Mouse (Mus musculus) thymus, postnatal 10 days (tissue): ENCODE measurements around the gene Ceacam1.

Experiments used
- DNase-seq, 2 experiments: peaks; one replicate each; pipeline ENCODE4 v3.0.0; 2021; ENCODE audit warnings: low spot score in 2 of 2

Ceacam1 gene

DNA sequence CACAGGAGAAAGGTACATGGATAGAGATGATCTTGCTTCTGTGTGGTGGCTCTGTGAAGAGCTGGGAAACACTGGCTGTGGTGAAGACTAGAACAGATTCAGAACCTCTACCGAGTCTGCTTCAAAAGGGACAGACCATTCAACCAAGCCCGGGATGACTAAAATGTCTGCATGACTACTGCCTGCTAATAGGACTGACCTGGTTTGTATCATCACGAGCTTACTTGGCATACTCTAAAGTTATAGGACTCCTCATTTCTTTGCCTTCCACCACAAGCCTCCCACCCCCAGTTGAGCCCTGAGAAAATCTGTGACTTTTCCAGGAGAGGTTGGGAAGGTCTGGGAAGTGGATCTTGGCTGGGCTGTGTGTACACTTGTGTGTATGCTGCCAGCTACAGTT lies 65.5 kb downstream of the Ceacam1 start:
- DNase-seq = no peak
